Mouse (Mus musculus): ENCODE results near the gene Hba-x. TPM values are rescaled to one million over a fixed set of nuclear protein-coding genes. Genes with fewer than 3 reads are reported as not detected.
"Not testable (repeated sequence)": the region's sequence is repeated elsewhere in the genome, so short reads cannot be mapped to it uniquely, and the experiment has no call there.

Hba-x gene
- polyA plus RNA-seq, 1 experiment from 2014 or later: 365 TPM

- H3K27me3 ChIP-seq: peaks cover 12% of the 10 kb centered on the region; the same call in 1 of the 2 replicates
- no peaks in the 10 kb centered on the region for H3K9me3 ChIP-seq
- H3K4me3 ChIP-seq (replicated peaks): no peak overlapping the region
- H3K36me3 ChIP-seq: no peaks in the 10 kb centered on the region
- no peak for ATAC-seq
- no peaks in the 10 kb centered on the region for H3K4me1 ChIP-seq (replicated peaks)
- no peak overlapping the region for H3K4me2 ChIP-seq (replicated peaks)
- H3K9ac ChIP-seq (replicated peaks): no peak overlapping the region
- 86% methylated on average over 12 of the region's 12 CpGs for WGBS
- H3K27ac ChIP-seq: no peak overlapping the region
These were observed 2.3 kb downstream of the Hba-x start for GRCm38 (mm10) chr11:32278458-32278957.

- H3K27ac ChIP-seq: no peak overlapping the region
- H3K4me1 ChIP-seq (replicated peaks): no peaks in the 10 kb centered on the region
- H3K4me3 ChIP-seq (replicated peaks): no peak overlapping the region
- H3K36me3 ChIP-seq: no peaks in the 10 kb centered on the region
- no peak for ATAC-seq
- no peak overlapping the region for H3K9ac ChIP-seq (replicated peaks)
- H3K9me3 ChIP-seq: no peaks in the 10 kb centered on the region
- WGBS: 76% methylated on average over 2 of the region's 2 CpGs
- peaks cover 12% of the 10 kb centered on the region; the same call in 1 of the 2 replicates for H3K27me3 ChIP-seq
- H3K4me2 ChIP-seq (replicated peaks): no peak overlapping the region
These were observed 4.4 kb downstream of the Hba-x start for GRCm38 (mm10) chr11:32280646-32281045.

DNA sequence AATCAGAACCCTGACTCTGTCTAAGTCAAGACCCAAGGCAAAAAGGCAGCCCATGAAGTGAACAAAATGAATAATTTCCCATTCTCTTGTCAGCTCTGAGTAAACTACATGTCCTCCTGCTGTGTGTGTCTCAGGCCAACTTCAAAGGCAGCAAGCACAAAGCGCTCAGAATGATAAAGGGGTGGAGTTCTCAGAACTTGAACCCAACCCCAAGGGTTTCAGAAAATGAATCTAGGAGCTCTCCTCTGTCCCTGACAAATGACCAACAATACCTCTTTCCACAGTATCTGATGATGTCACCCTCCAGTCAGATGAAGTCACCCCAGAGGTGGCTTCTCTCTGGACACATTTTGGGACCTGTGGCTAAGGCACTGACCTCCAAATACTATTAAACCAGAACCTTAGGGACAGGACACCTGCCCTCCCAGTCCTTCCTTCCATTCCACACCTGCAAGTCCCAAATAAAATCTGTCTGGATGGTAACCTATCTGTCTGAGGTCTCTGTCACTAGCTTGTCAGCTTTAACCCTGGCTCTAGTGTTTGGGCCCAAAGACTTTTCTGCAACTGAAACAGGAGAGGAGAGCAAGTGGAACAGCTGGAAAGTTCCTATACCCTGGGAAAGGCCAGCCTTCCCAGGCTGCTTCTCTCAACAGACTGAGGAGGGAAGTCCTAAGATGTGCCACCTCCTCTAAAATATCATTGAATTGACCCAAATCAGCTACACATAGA, 5.4 kb downstream of the Hba-x start:
- Histone ChIP-seq H3K4me2 (replicated peaks) (no peak overlapping the region), H3K4me3 (replicated peaks) (no peak overlapping the region), H3K9me3 (no peaks in the 10 kb centered on the region), H3K4me1 (replicated peaks) (no peaks in the 10 kb centered on the region), H3K27ac (no peak overlapping the region), H3K9ac (replicated peaks) (no peak overlapping the region), H3K27me3 (peaks cover 12% of the 10 kb centered on the region; the same call in 1 of the 2 replicates), H3K36me3 (no peaks in the 10 kb centered on the region)
- 51% methylated on average over 1 of the region's 1 CpGs for WGBS
- ATAC-seq: no peak

DNA sequence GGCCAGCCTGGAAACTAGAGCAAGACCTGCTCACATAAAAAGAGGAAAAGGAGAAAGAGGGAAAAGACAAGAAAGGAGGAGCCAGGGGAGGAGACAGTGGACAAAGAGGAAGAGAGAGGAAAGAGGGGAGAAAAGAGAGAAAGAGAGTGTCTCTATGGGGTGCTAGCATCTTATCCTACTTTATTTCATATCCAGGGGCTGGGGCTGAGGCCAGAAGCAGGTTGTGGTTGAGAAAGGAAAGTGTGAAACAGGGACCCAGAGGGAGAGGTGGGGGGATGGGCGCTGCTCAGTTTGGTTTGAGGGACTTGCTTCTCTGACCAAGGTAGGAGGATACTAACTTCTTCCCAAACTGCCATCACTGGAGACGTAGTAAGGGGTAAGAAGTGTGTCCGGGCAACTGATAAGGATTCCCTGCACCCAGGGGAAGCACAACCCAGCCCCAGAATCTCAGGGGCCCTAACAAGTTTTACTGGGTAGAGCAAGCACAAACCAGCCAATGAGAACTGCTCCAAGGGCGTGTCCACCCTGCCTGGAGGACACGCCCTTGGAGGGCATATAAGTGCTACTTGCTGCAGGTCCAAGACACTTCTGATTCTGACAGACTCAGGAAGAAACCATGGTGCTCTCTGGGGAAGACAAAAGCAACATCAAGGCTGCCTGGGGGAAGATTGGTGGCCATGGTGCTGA, 7.0 kb downstream of the Hba-x start, which contains the start of gene Hba-a1:
Gene Hba-a1 (plus strand): TSS at position 421 of the 687 bp plus-strand sequence.
- H3K4me3 ChIP-seq (replicated peaks); H3K4me1 ChIP-seq (replicated peaks); H3K4me2 ChIP-seq (replicated peaks); ATAC-seq; H3K9ac ChIP-seq (replicated peaks); H3K9me3 ChIP-seq; H3K27me3 ChIP-seq; H3K36me3 ChIP-seq; H3K27ac ChIP-seq: not testable (repeated sequence)
- WGBS: 58% methylated on average over 1 of the region's 5 CpGs

GRCm38 (mm10) chr11:32284582-32284981, 8.4 kb downstream of the Hba-x start:
- H3K36me3 ChIP-seq; H3K9ac ChIP-seq (replicated peaks); ATAC-seq; H3K9me3 ChIP-seq; H3K4me2 ChIP-seq (replicated peaks); H3K4me3 ChIP-seq (replicated peaks); H3K27me3 ChIP-seq; H3K4me1 ChIP-seq (replicated peaks); H3K27ac ChIP-seq: not testable (repeated sequence)
- WGBS: 79% methylated on average over 2 of the region's 2 CpGs

DNA sequence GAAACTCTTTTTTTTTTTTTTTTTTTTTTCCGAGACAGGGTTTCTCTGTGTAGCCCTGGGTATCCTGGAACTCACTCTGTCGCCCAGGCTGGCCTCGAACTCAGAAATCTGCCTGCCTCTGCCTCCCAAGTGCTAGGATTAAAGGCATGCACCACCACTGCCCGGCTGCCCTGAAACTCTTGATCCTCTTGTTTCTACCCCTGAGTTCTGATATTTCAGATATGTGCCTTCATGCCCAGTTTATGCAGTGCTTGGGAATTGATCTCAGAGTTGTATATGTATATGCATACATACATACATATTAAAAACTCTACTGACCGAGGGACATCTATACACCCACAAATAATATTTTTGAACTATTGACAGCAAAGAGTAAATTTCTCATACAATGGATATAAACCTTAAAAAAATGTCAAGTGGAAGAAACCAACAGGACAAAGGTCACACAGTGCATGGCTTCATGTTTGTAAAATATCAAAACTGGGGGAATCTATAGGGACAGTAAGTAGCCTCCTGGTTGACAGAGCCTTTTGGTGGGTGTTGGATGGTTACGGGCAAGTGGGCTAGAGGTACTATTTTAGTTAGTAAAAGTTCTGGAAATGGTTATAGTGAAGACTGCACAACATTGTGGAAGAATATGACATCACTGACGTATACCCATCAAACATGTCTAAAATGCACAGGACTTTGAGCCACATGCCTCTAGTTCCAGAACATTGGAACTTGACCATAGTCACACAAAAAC, 9.0 kb downstream of the Hba-x start:
- Histone ChIP-seq H3K4me3 (replicated peaks) (no peak overlapping the region), H3K27me3 (peaks cover 8% of the 10 kb centered on the region; the same call in 1 of the 2 replicates), H3K9me3 (no peaks in the 10 kb centered on the region), H3K36me3 (no peaks in the 10 kb centered on the region), H3K4me1 (replicated peaks) (no peaks in the 10 kb centered on the region), H3K27ac (no peak overlapping the region), H3K9ac (replicated peaks) (no peak overlapping the region), H3K4me2 (replicated peaks) (no peak overlapping the region)
- 81% methylated on average over 7 of the region's 7 CpGs for WGBS
- ATAC-seq: no peak

GRCm38 (mm10) chr11:32285887-32286286, 9.7 kb downstream of the Hba-x start:
- not testable (repeated sequence) for H3K4me2 ChIP-seq (replicated peaks); H3K4me1 ChIP-seq (replicated peaks); H3K9ac ChIP-seq (replicated peaks); H3K27me3 ChIP-seq; H3K9me3 ChIP-seq; ATAC-seq; H3K36me3 ChIP-seq; H3K27ac ChIP-seq; H3K4me3 ChIP-seq (replicated peaks)

DNA sequence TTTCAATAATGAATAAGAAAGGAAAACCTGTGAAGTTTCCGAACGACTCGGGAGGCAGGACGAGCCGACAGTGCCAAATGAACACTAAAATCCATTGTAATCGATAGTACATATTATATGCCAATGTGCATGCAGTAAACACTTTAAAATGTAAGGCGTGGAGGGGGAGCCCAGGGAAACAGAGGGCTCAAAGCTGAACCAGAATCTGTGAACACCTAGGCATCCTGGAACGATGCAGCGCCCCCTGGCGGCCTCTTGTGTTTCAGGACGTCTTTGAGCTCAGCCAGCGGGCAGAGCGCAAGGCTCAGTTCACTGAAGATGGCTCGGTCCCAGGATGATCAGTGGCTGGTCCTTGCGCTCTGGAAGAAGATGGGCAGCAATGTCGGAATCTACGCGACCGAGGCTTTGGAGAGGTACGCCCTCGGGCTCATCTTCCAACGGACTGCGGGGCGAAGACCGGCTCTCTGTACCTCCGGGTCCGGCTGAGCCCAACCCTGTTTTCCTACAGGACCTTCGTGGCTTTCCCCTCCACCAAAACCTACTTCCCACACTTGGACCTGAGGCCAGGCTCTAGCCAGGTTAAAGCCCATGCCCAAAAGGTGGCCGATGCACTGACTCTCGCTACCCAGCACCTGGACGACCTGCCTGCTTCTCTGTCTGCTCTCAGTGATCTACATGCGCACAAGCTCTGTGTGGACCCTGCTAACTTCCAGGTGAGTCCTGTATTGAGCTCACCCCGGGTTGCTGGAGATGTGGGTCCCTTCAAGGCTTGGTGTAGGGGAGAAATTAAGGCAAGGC, 10.7 kb downstream of the Hba-x start, which contains the start of gene Hbq1b:
Gene Hbq1b (plus strand): TSS at position 271 of the 798 bp plus-strand sequence.
- WGBS: 22% methylated on average over 30 of the region's 33 CpGs
- H3K27ac ChIP-seq; H3K36me3 ChIP-seq; H3K4me1 ChIP-seq (replicated peaks); H3K9me3 ChIP-seq; H3K27me3 ChIP-seq: not testable (repeated sequence)
- peak; percentile 80 for ATAC-seq
- Histone ChIP-seq H3K4me3 (replicated peaks) (peak within 1 kb of the TSS; percentile 31; the same call in 1 of the 2 replicates), H3K9ac (replicated peaks) (0 out of 2 replicates have a peak within 1 kb of the TSS, but pooled peaks have one; percentile 52), H3K4me2 (replicated peaks) (peak within 1 kb of the TSS; percentile 52)

GRCm38 (mm10) chr11:32287493-32287825, 11.3 kb downstream of the Hba-x start:
- Histone ChIP-seq H3K4me3 (replicated peaks) (no peak overlapping the region), H3K4me2 (replicated peaks) (no peak overlapping the region), H3K36me3 (no peaks in the 10 kb centered on the region), H3K27me3 (peaks cover 8% of the 10 kb centered on the region; the same call in 1 of the 2 replicates), H3K27ac (no peak overlapping the region), H3K9ac (replicated peaks) (no peak overlapping the region), H3K4me1 (replicated peaks) (no peaks in the 10 kb centered on the region), H3K9me3 (no peaks in the 10 kb centered on the region)
- no peak for ATAC-seq
- WGBS: 75% methylated on average over 9 of the region's 9 CpGs

GRCm38 (mm10) chr11:32292819-32293218, 16.6 kb downstream of the Hba-x start:
- WGBS: 81% methylated on average over 4 of the region's 4 CpGs
- H3K27ac ChIP-seq; ATAC-seq; H3K36me3 ChIP-seq; H3K4me2 ChIP-seq (replicated peaks); H3K9ac ChIP-seq (replicated peaks); H3K4me1 ChIP-seq (replicated peaks); H3K27me3 ChIP-seq; H3K9me3 ChIP-seq; H3K4me3 ChIP-seq (replicated peaks): not testable (repeated sequence)

GRCm38 (mm10) chr11:32293479-32293878, 17.3 kb downstream of the Hba-x start:
- not testable (repeated sequence) for H3K4me3 ChIP-seq (replicated peaks); H3K9me3 ChIP-seq; H3K36me3 ChIP-seq; H3K9ac ChIP-seq (replicated peaks); H3K4me1 ChIP-seq (replicated peaks); ATAC-seq; H3K4me2 ChIP-seq (replicated peaks); H3K27me3 ChIP-seq; H3K27ac ChIP-seq
- 64% methylated on average over 3 of the region's 3 CpGs for WGBS
